Mouse (Mus musculus): ENCODE data around the gene Src. TPM values are rescaled to one million over a fixed set of nuclear protein-coding genes. Genes with fewer than 3 reads are reported as not detected.

Gene Src
- polyA plus RNA-seq, 1 experiment from 2014 or later = 39.1 TPM

- ATAC-seq = no peak
- peaks cover 58% of the 10 kb centered on the region for H3K4me1 ChIP-seq (replicated peaks)
These were observed 101.2 kb downstream of the Src start for GRCm38 (mm10) chr2:157519452-157519851.

GRCm38 (mm10) chr2:157520496-157520895, 102.3 kb downstream of the Src start:
- Histone ChIP-seq H3K4me2 (replicated peaks) (no peak overlapping the region), H3K9ac (replicated peaks) (no peak overlapping the region), H3K4me3 (replicated peaks) (no peak overlapping the region), H3K36me3 (no peaks in the 10 kb centered on the region), H3K9me3 (no peaks in the 10 kb centered on the region), H3K27me3 (no peaks in the 10 kb centered on the region), H3K4me1 (replicated peaks) (peaks cover 59% of the 10 kb centered on the region), H3K27ac (peak overlapping the region; percentile 77)
- 14% methylated on average over 5 of the region's 5 CpGs for WGBS
- ATAC-seq = 0 out of 2 replicates have a peak, but pooled peaks have one; percentile 57

More at GRCm38 (mm10) chr2:157519452-157519851, 101.2 kb downstream of the Src start:
- Histone ChIP-seq H3K4me2 (replicated peaks) (no peak overlapping the region), H3K27ac (peak overlapping the region; percentile 77; the same call in 1 of the 2 replicates), H3K27me3 (no peaks in the 10 kb centered on the region), H3K36me3 (no peaks in the 10 kb centered on the region), H3K9me3 (no peaks in the 10 kb centered on the region), H3K4me3 (replicated peaks) (no peak overlapping the region), H3K9ac (replicated peaks) (no peak overlapping the region)
- 62% methylated on average over 6 of the region's 6 CpGs for WGBS

Other genes with a start within 250 kb of the Src start
- gene Rbl1, start 213.9 kb upstream of the Src start, polyA plus RNA-seq (2015; fragmentation: Nextera tagmentation; extraction: Ambion mirVana) = 13.8 and 14.0 TPM in 2 replicates
- gene Rpn2, start 139.4 kb upstream of the Src start, polyA plus RNA-seq (2015; fragmentation: Nextera tagmentation; extraction: Ambion mirVana) = 202 and 211 TPM in 2 replicates
- 0.43 and 0.52 TPM in 2 replicates for gene Mroh8, start 138.9 kb upstream of the Src start, polyA plus RNA-seq (2015; fragmentation: Nextera tagmentation; extraction: Ambion mirVana)
- 1.6 and 3.4 TPM in 2 replicates for gene Ghrh, start 70.9 kb upstream of the Src start, polyA plus RNA-seq (2015; fragmentation: Nextera tagmentation; extraction: Ambion mirVana)
- gene Manbal, start 50.9 kb upstream of the Src start, polyA plus RNA-seq (2015; fragmentation: Nextera tagmentation; extraction: Ambion mirVana) = 88.1 and 91.0 TPM in 2 replicates
- gene Nnat, start 141.6 kb downstream of the Src start, polyA plus RNA-seq (2015; fragmentation: Nextera tagmentation; extraction: Ambion mirVana) = 8,644 and 8,868 TPM in 2 replicates
- 246 and 256 TPM in 2 replicates for gene Blcap, start 152.8 kb downstream of the Src start, polyA plus RNA-seq (2015; fragmentation: Nextera tagmentation; extraction: Ambion mirVana)

Measured in midbrain, embryonic 13.5 days (tissue).